Mouse (Mus musculus) kidney, embryonic 16.5 days (tissue): ENCODE results near the gene Srgap1. TPM values are rescaled to one million over a fixed set of nuclear protein-coding genes. Genes with fewer than 3 reads are reported as not detected.

ENCODE experiments used
- ATAC-seq: fragments of 200-750 bp; cut with Nextera tagmentation; 2 replicates; pipeline ENCODE4 v1.8.0; 2017; ENCODE audit warnings: moderate TSS enrichment; ENCODE audit not compliant: low FRiP score, low TSS enrichment
- H3K27ac ChIP-seq: fragments of 300-500 bp; sonication (generic); 2 replicates; pipeline ENCODE4 v1.5.1; 2014; ENCODE audit warnings: low read length
- H3K27me3 ChIP-seq: fragments of 300-500 bp; sonication (generic); 2 replicates; pipeline ENCODE4 v1.6.1; 2014; ENCODE audit warnings: low read length, control low read depth, mixed read lengths; ENCODE audit not compliant: insufficient read depth
- H3K36me3 ChIP-seq: fragments of 300-500 bp; sonication (generic); 2 replicates; pipeline ENCODE4 v1.6.1; 2014; ENCODE audit warnings: low read length, control low read depth, mixed read lengths; ENCODE audit not compliant: insufficient read depth
- H3K4me1 ChIP-seq: fragments of 300-500 bp; sonication (generic); 2 replicates; pipeline ENCODE4 v1.6.1; 2014; ENCODE audit warnings: low read length, control low read depth, mixed read lengths; ENCODE audit not compliant: insufficient read depth
- H3K4me2 ChIP-seq: fragments of 300-500 bp; sonication (generic); replicated peaks from 2 replicates; pipeline ENCODE4 v1.6.1; 2014; ENCODE audit warnings: low read depth, low read length
- H3K4me3 ChIP-seq: fragments of 300-500 bp; sonication (generic); 2 replicates; pipeline ENCODE4 v1.5.1; 2014; ENCODE audit warnings: mild to moderate bottlenecking, low read length
- H3K9ac ChIP-seq: fragments of 300-500 bp; sonication (generic); replicated peaks from 2 replicates; pipeline ENCODE4 v1.6.1; 2014; ENCODE audit warnings: low read length
- H3K9me3 ChIP-seq: fragments of 300-500 bp; sonication (generic); 2 replicates; pipeline ENCODE4 v1.6.1; 2016; ENCODE audit warnings: low read length, control low read depth
- WGBS: fragments of 180-500 bp; shearing (Covaris S2); extraction: QIAGEN DNeasy Blood & Tissue Kit; methylation state at CpG from one replicate; pipeline ENCODE4 v1.1.7; 2014; 5-methylcytosine and 5-hydroxymethylcytosine counted together
- polyA plus RNA-seq: library from polyadenylated mRNA; unstranded; fragments of >200 nt; fragmentation: Nextera tagmentation; extraction: Ambion mirVana; gene quantifications from 2 replicates; pipeline ENCODE4 v1.2.1, GENCODE M21; 2015

Gene Srgap1
- polyA plus RNA-seq, 1 experiment from 2014 or later, result 12.4 TPM

DNA sequence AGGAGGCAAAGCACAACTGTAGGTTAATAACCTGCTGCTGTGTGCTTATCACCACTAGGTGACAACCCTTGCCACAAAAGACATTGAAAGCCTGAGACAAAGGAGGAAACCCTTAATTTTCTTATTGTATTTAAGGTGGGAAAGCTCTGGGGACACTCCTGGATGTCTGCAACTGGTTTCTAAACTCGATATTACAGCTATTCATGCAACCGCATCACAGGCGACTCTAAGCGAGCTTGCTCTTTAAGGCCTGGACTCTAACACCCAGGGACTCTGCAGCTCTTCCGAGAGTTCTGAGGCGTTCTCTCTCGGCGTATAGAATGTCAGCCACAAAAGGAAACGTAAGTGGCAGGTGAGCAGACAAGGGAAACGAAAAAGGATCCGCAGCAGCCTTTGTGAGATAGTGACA is 241.2 kb downstream of the Srgap1 start:
- H3K36me3 ChIP-seq, result peaks cover 11% of the 10 kb centered on the region
- WGBS, result 65% methylated on average over 11 of the region's 11 CpGs
- no peak overlapping the region for H3K27ac ChIP-seq
- H3K9me3 ChIP-seq, result no peaks in the 10 kb centered on the region
- 0 out of 2 replicates have a peak, but pooled peaks cover 4% of the 10 kb centered on the region for H3K4me1 ChIP-seq
- no peaks in the 10 kb centered on the region for H3K27me3 ChIP-seq
- no peak overlapping the region for H3K4me3 ChIP-seq
- no peak overlapping the region for H3K9ac ChIP-seq
- no peak overlapping the region for H3K4me2 ChIP-seq
- no peak for ATAC-seq

DNA sequence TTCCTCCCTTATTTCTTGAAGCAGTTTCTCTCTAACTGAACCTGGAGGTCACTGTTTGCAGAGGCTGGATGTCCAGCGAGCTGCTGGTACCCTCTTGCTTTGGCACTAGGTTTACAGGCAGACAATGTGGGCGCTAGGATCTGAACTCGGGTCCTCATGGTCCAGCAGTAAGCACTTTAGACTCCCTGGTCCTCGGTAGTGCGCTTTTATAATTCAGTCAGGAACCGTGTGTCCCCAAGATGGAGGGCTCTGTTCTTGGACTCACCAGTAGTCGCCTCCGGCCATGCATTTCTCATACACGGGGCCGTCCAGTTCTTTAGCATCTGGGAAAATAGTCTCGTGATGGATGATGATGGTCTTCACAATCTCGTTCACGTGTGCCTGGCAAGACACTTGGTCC is 242.6 kb downstream of the Srgap1 start:
- H3K4me2 ChIP-seq, result no peak overlapping the region
- no peak overlapping the region for H3K9ac ChIP-seq
- H3K9me3 ChIP-seq, result no peaks in the 10 kb centered on the region
- ATAC-seq, result no peak
- H3K27me3 ChIP-seq, result no peaks in the 10 kb centered on the region
- peaks cover 16% of the 10 kb centered on the region for H3K36me3 ChIP-seq
- H3K4me1 ChIP-seq, result 0 out of 2 replicates have a peak, but pooled peaks cover 4% of the 10 kb centered on the region
- no peak overlapping the region for H3K27ac ChIP-seq
- WGBS, result 94% methylated on average over 13 of the region's 13 CpGs
- no peak overlapping the region for H3K4me3 ChIP-seq

DNA sequence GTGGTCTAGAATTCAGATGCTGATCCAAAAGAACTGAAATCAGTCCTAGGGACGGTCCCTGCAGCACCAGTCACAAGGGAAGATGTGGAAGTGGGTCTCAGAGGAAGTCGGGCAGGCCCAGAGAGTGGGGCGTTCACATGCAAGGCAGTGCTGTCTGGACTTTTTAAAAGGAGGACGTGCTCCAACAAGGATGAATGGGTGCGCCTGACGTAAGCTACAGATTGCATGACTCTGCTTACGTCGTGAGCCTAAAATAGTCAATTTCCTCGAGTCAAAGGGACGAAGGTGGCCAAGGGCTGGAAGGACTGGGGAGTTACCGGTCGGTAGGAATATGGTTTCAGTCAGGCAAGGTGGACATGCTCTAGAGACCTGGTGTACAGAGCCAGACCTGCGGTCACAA is 247.1 kb downstream of the Srgap1 start:
- H3K27ac ChIP-seq, result no peak overlapping the region
- H3K36me3 ChIP-seq, result peaks cover 16% of the 10 kb centered on the region
- no peak overlapping the region for H3K4me2 ChIP-seq
- WGBS, result 95% methylated on average over 13 of the region's 13 CpGs
- H3K4me1 ChIP-seq, result no peaks in the 10 kb centered on the region
- no peak overlapping the region for H3K9ac ChIP-seq
- no peak for ATAC-seq
- no peak overlapping the region for H3K4me3 ChIP-seq
- no peaks in the 10 kb centered on the region for H3K27me3 ChIP-seq
- H3K9me3 ChIP-seq, result no peaks in the 10 kb centered on the region

DNA sequence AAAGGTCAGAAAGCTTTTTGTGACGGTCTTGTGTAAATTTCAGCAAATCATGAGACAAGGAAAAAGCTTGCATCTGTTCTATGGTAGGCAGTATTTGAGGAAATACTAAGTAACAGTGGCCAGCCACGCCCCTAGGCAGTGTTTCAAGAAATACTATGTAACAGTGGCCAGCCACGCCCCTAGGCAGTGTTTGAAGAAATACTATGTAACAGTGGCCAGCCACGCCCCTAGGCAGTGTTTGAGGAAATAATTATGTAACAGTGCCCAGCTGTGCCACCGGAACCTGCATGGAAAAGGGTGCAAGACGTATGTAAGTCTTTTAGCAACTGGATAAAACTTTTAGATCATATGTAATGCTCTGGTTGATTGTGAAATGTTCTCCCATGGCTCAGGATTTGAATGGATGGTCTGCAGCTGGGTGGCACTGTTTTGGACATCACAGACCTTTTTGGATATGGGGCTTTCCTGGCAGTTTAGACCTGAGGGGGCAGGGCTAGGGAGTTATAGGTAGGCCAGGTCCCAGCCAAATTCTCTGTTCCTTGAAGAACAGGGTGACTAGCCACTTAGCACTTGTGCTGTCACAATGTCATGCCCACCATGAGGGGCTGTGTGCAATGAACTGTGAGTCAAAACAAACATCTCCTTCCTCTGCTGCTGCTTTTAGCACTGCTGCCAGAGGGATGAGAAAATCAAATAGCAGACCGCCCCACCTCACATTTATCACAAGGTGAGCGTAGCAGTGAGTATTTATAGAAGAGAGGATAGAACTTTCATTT is 250.9 kb downstream of the Srgap1 start:
- H3K4me2 ChIP-seq, result no peak overlapping the region
- H3K27me3 ChIP-seq, result no peaks in the 10 kb centered on the region
- no peak overlapping the region for H3K9ac ChIP-seq
- no peaks in the 10 kb centered on the region for H3K4me1 ChIP-seq
- 72% methylated on average over 8 of the region's 8 CpGs for WGBS
- no peak overlapping the region for H3K27ac ChIP-seq
- H3K9me3 ChIP-seq, result no peaks in the 10 kb centered on the region
- ATAC-seq, result peak; percentile 49; the same call in 1 of the 2 replicates
- H3K36me3 ChIP-seq, result peaks cover 23% of the 10 kb centered on the region
- no peak overlapping the region for H3K4me3 ChIP-seq

DNA sequence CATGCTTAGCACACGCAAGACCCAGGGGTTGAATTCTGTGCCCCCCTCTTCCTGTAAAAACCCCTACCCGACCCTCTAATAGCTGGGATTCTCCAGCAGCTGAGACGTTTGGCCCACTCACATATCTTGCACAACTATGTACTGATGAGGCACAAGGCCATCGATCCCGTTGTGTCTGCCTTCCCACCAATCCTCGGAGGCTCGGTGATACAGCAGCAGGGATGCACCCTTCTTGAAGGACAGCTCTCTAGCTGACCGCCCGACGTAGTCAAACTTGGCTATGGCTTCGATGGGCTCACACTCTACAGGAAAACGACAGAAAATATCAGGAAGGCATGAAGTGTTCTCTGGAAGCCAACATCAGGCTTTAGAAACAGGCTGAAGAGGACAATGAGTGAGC is 252.6 kb downstream of the Srgap1 start:
- Histone ChIP-seq H3K9me3 (no peaks in the 10 kb centered on the region), H3K4me3 (no peak overlapping the region), H3K36me3 (peaks cover 18% of the 10 kb centered on the region), H3K9ac (no peak overlapping the region), H3K4me2 (no peak overlapping the region), H3K27me3 (no peaks in the 10 kb centered on the region), H3K27ac (no peak overlapping the region), H3K4me1 (no peaks in the 10 kb centered on the region)
- WGBS, result 92% methylated on average over 12 of the region's 12 CpGs
- ATAC-seq, result no peak

DNA sequence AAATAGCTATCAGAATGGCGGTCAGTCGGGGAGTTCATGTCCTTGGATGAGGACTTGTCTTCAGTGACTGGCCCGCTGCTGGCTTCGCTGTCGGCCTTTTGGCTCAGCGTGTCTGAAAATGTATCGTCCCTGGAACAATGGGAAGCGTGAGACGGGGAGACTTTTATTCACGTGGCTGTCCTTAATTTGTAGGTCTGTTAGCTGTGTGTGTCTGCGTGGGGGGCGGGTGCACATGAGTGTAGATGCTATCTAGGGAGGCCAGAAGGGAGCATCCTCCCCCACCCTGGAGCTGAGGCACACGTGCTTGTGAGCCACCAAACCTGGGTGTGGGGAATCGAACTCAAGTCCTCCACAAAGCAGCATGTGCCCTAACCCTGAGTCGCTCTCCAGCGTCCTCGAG is 254.5 kb downstream of the Srgap1 start:
- ATAC-seq, result no peak
- WGBS, result 92% methylated on average over 17 of the region's 17 CpGs
- Histone ChIP-seq H3K36me3 (peaks cover 29% of the 10 kb centered on the region), H3K9me3 (no peaks in the 10 kb centered on the region), H3K9ac (no peak overlapping the region), H3K4me1 (no peaks in the 10 kb centered on the region), H3K4me2 (no peak overlapping the region), H3K27me3 (no peaks in the 10 kb centered on the region), H3K4me3 (no peak overlapping the region), H3K27ac (no peak overlapping the region)

DNA sequence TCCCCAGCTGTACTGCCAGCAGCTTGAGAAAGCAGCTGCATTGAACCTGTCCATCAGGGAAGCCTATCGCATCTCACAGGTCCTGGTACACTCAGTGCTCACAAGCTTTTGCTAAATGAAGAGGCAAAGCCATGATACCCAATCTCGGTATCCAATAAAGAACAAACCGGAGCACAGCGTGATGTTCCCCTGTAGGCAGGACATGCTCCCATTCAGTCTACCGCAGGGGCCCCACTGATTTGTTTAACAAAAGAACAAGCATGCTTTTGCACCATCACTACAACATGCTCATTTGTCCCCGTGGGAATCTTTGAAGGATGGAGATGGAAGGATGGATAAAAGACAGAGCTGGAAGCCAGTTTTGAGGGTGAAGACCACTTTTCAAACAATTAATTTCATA is 257.0 kb downstream of the Srgap1 start:
- Histone ChIP-seq H3K4me3 (no peak overlapping the region), H3K27ac (no peak overlapping the region), H3K4me1 (no peaks in the 10 kb centered on the region), H3K9me3 (no peaks in the 10 kb centered on the region), H3K4me2 (no peak overlapping the region), H3K9ac (no peak overlapping the region), H3K27me3 (no peaks in the 10 kb centered on the region), H3K36me3 (peaks cover 36% of the 10 kb centered on the region)
- 77% methylated on average over 6 of the region's 6 CpGs for WGBS
- no peak for ATAC-seq

DNA sequence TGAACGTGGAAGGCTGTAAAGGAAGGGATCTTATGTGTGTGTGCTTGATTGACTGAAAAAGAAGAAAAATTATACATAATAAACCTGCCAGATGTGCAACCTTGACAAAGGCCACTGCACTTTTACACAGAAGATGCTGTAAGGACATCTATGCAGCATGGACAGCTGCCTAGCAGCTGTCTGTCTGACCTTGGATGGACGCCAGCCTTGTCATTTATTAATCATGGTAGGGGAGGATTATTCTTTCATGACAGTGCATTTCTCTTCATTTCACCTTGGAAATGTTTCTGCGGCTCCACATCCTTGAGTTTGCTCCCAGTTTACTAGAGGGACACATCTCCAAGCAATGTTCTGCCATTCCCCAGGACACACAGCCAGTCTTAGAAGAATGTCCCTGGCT is 258.6 kb downstream of the Srgap1 start:
- Histone ChIP-seq H3K9ac (no peak overlapping the region), H3K27ac (no peak overlapping the region), H3K36me3 (peaks cover 41% of the 10 kb centered on the region), H3K4me2 (no peak overlapping the region), H3K9me3 (peaks cover 4% of the 10 kb centered on the region), H3K4me1 (no peaks in the 10 kb centered on the region), H3K27me3 (no peaks in the 10 kb centered on the region), H3K4me3 (no peak overlapping the region)
- WGBS, result 76% methylated on average over 3 of the region's 3 CpGs
- ATAC-seq, result no peak

DNA sequence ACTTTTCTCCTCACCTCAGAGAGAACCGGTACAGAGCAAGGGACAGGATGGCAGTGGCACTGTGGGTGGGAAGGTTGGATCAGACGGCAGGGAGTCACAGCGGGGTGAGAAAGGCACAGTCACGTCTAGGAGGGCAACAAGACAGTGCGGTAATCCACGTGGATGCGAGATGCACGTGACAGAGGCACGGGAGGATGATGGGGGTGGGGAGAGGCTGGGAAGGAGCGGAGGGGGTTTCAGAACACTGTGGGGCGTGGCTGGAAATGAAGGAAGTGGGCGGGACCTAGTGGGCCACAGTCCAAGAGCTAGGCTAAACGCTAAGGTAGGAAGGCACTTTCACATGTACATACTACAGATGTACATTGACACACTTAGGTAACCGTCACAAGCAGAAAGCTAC is 266.0 kb downstream of the Srgap1 start:
- 46% methylated on average over 14 of the region's 14 CpGs for WGBS
- Histone ChIP-seq H3K4me1 (no peaks in the 10 kb centered on the region), H3K27me3 (no peaks in the 10 kb centered on the region), H3K9me3 (peaks cover 7% of the 10 kb centered on the region), H3K9ac (no peak overlapping the region), H3K36me3 (peaks cover 30% of the 10 kb centered on the region), H3K4me3 (no peak overlapping the region), H3K4me2 (peak overlapping the region; percentile 28), H3K27ac (no peak overlapping the region)
- ATAC-seq, result peak; percentile 51; the same call in 1 of the 2 replicates

DNA sequence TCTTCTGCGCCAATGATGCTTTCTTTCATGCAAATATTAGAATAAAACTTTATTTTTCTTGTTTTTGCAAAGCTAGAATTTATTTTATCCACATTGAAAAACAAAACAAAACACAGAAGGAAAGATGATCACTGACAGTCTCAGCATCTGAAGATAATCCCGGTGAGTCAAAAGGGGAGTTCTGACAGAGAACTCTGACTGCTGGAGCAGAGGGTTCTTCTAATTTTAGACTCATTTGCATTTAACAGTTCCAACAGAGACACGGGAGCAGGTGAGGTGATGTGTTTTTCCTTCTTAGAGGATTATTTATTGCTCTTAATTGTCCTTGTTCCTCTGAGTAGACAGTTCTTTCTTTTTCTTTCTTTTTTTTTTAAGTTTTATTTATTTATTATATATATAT is 271.1 kb downstream of the Srgap1 start:
- Histone ChIP-seq H3K4me3 (no peak overlapping the region), H3K36me3 (no peaks in the 10 kb centered on the region), H3K27me3 (no peaks in the 10 kb centered on the region), H3K4me1 (no peaks in the 10 kb centered on the region), H3K27ac (no peak overlapping the region), H3K9ac (no peak overlapping the region), H3K4me2 (no peak overlapping the region), H3K9me3 (no peaks in the 10 kb centered on the region)
- ATAC-seq, result no peak
- 52% methylated on average over 3 of the region's 3 CpGs for WGBS
